Mouse (Mus musculus): ENCODE data around the gene Asap2. TPM values are rescaled to one million over a fixed set of nuclear protein-coding genes. Genes with fewer than 3 reads are reported as not detected.

Gene Asap2
- polyA plus RNA-seq, 1 experiment from 2014 or later = 13.4 TPM

- H3K9me3 ChIP-seq (ENCODE audit: control insufficient read depth, low read length) = no peaks in the 10 kb centered on the region
- WGBS = 62% methylated on average over 4 of the region's 4 CpGs
- H3K9ac ChIP-seq (replicated peaks; ENCODE audit: low read depth, low read length) = no peak overlapping the region
- H3K4me2 ChIP-seq (ENCODE audit: low read length) = no peak overlapping the region
- H3K36me3 ChIP-seq (ENCODE audit: control insufficient read depth, insufficient read depth) = no peaks in the 10 kb centered on the region
- no peak overlapping the region for H3K27ac ChIP-seq (ENCODE audit: low read length)
- no peak for ATAC-seq
- H3K4me1 ChIP-seq (replicated peaks; ENCODE audit: control insufficient read depth, insufficient read depth, low read length) = peaks cover 6% of the 10 kb centered on the region
- H3K27me3 ChIP-seq (replicated peaks; ENCODE audit: control insufficient read depth, insufficient read depth, low read length) = no peaks in the 10 kb centered on the region
- no peak overlapping the region for H3K4me3 ChIP-seq (replicated peaks; ENCODE audit: low read length)
Observed at GRCm38 (mm10) chr12:21188880-21189279, 198.6 kb downstream of the Asap2 start.

- H3K27me3 ChIP-seq (replicated peaks; ENCODE audit: control insufficient read depth, insufficient read depth, low read length) = no peaks in the 10 kb centered on the region
- 81% methylated on average over 2 of the region's 2 CpGs for WGBS
- peaks cover 6% of the 10 kb centered on the region for H3K4me1 ChIP-seq (replicated peaks; ENCODE audit: control insufficient read depth, insufficient read depth, low read length)
- H3K4me3 ChIP-seq (replicated peaks; ENCODE audit: low read length) = no peak overlapping the region
- no peaks in the 10 kb centered on the region for H3K36me3 ChIP-seq (ENCODE audit: control insufficient read depth, insufficient read depth)
- H3K9ac ChIP-seq (replicated peaks; ENCODE audit: low read depth, low read length) = no peak overlapping the region
- no peak overlapping the region for H3K27ac ChIP-seq (ENCODE audit: low read length)
- H3K4me2 ChIP-seq (ENCODE audit: low read length) = no peak overlapping the region
- no peaks in the 10 kb centered on the region for H3K9me3 ChIP-seq (ENCODE audit: control insufficient read depth, low read length)
- ATAC-seq = no peak
Observed at GRCm38 (mm10) chr12:21191546-21191945, 201.3 kb downstream of the Asap2 start.

- no peaks in the 10 kb centered on the region for H3K4me1 ChIP-seq (replicated peaks; ENCODE audit: control insufficient read depth, insufficient read depth, low read length)
- no peaks in the 10 kb centered on the region for H3K9me3 ChIP-seq (ENCODE audit: control insufficient read depth, low read length)
- no peaks in the 10 kb centered on the region for H3K36me3 ChIP-seq (ENCODE audit: control insufficient read depth, insufficient read depth)
- H3K4me2 ChIP-seq (ENCODE audit: low read length) = no peak overlapping the region
- H3K9ac ChIP-seq (replicated peaks; ENCODE audit: low read depth, low read length) = no peak overlapping the region
- no peaks in the 10 kb centered on the region for H3K27me3 ChIP-seq (replicated peaks; ENCODE audit: control insufficient read depth, insufficient read depth, low read length)
- no peak overlapping the region for H3K27ac ChIP-seq (ENCODE audit: low read length)
- H3K4me3 ChIP-seq (replicated peaks; ENCODE audit: low read length) = no peak overlapping the region
- WGBS = 91% methylated on average over 2 of the region's 3 CpGs
- ATAC-seq = no peak
Observed at GRCm38 (mm10) chr12:21195497-21195896, 205.2 kb downstream of the Asap2 start.

- H3K4me1 ChIP-seq (replicated peaks; ENCODE audit: control insufficient read depth, insufficient read depth, low read length) = no peaks in the 10 kb centered on the region
- no peak for ATAC-seq
- H3K9me3 ChIP-seq (ENCODE audit: control insufficient read depth, low read length) = no peaks in the 10 kb centered on the region
- H3K27ac ChIP-seq (ENCODE audit: low read length) = no peak overlapping the region
- H3K27me3 ChIP-seq (replicated peaks; ENCODE audit: control insufficient read depth, insufficient read depth, low read length) = no peaks in the 10 kb centered on the region
- H3K4me3 ChIP-seq (replicated peaks; ENCODE audit: low read length) = no peak overlapping the region
- H3K4me2 ChIP-seq (ENCODE audit: low read length) = no peak overlapping the region
- H3K36me3 ChIP-seq (ENCODE audit: control insufficient read depth, insufficient read depth) = no peaks in the 10 kb centered on the region
- H3K9ac ChIP-seq (replicated peaks; ENCODE audit: low read depth, low read length) = no peak overlapping the region
- 90% methylated on average over 4 of the region's 4 CpGs for WGBS
Observed at GRCm38 (mm10) chr12:21196420-21196819, 206.2 kb downstream of the Asap2 start.

GRCm38 (mm10) chr12:21200613-21201012 lies 210.4 kb downstream of the Asap2 start:
- Histone ChIP-seq H3K27me3 (replicated peaks; ENCODE audit: control insufficient read depth, insufficient read depth, low read length) (no peaks in the 10 kb centered on the region), H3K9me3 (ENCODE audit: control insufficient read depth, low read length) (no peaks in the 10 kb centered on the region), H3K27ac (ENCODE audit: low read length) (no peak overlapping the region), H3K4me3 (replicated peaks; ENCODE audit: low read length) (no peak overlapping the region), H3K9ac (replicated peaks; ENCODE audit: low read depth, low read length) (no peak overlapping the region), H3K4me1 (replicated peaks; ENCODE audit: control insufficient read depth, insufficient read depth, low read length) (peaks cover 9% of the 10 kb centered on the region), H3K4me2 (ENCODE audit: low read length) (no peak overlapping the region), H3K36me3 (ENCODE audit: control insufficient read depth, insufficient read depth) (no peaks in the 10 kb centered on the region; the same call in 1 of the 2 replicates)
- ATAC-seq = no peak
- WGBS = 94% methylated on average over 8 of the region's 8 CpGs

- peaks cover 9% of the 10 kb centered on the region for H3K4me1 ChIP-seq (replicated peaks; ENCODE audit: control insufficient read depth, insufficient read depth, low read length)
- no peak overlapping the region for H3K4me3 ChIP-seq (replicated peaks; ENCODE audit: low read length)
- H3K36me3 ChIP-seq (ENCODE audit: control insufficient read depth, insufficient read depth) = no peaks in the 10 kb centered on the region; the same call in 1 of the 2 replicates
- 77% methylated on average over 10 of the region's 10 CpGs for WGBS
- no peaks in the 10 kb centered on the region for H3K27me3 ChIP-seq (replicated peaks; ENCODE audit: control insufficient read depth, insufficient read depth, low read length)
- no peak for ATAC-seq
- no peak overlapping the region for H3K27ac ChIP-seq (ENCODE audit: low read length)
- H3K4me2 ChIP-seq (ENCODE audit: low read length) = no peak overlapping the region
- H3K9me3 ChIP-seq (ENCODE audit: control insufficient read depth, low read length) = no peaks in the 10 kb centered on the region
- H3K9ac ChIP-seq (replicated peaks; ENCODE audit: low read depth, low read length) = no peak overlapping the region
Observed at GRCm38 (mm10) chr12:21201485-21202269, 211.4 kb downstream of the Asap2 start.

- 0 out of 2 replicates have a peak overlapping the region, but pooled peaks have one; percentile 30 for H3K27ac ChIP-seq (ENCODE audit: low read length)
- no peaks in the 10 kb centered on the region for H3K27me3 ChIP-seq (replicated peaks; ENCODE audit: control insufficient read depth, insufficient read depth, low read length)
- ATAC-seq = peak; percentile 59
- peaks cover 9% of the 10 kb centered on the region for H3K36me3 ChIP-seq (ENCODE audit: control insufficient read depth, insufficient read depth)
- H3K4me2 ChIP-seq (ENCODE audit: low read length) = no peak overlapping the region
- no peak overlapping the region for H3K9ac ChIP-seq (replicated peaks; ENCODE audit: low read depth, low read length)
- no peak overlapping the region for H3K4me3 ChIP-seq (replicated peaks; ENCODE audit: low read length)
- no peaks in the 10 kb centered on the region for H3K9me3 ChIP-seq (ENCODE audit: control insufficient read depth, low read length)
- WGBS = 5% methylated on average over 11 of the region's 11 CpGs
- H3K4me1 ChIP-seq (replicated peaks; ENCODE audit: control insufficient read depth, insufficient read depth, low read length) = peaks cover 9% of the 10 kb centered on the region
Observed at GRCm38 (mm10) chr12:21204701-21205312, 214.5 kb downstream of the Asap2 start.

- Histone ChIP-seq H3K4me2 (ENCODE audit: low read length) (no peak overlapping the region), H3K36me3 (ENCODE audit: control insufficient read depth, insufficient read depth) (peaks cover 9% of the 10 kb centered on the region), H3K27me3 (replicated peaks; ENCODE audit: control insufficient read depth, insufficient read depth, low read length) (no peaks in the 10 kb centered on the region), H3K4me1 (replicated peaks; ENCODE audit: control insufficient read depth, insufficient read depth, low read length) (peaks cover 9% of the 10 kb centered on the region), H3K4me3 (replicated peaks; ENCODE audit: low read length) (no peak overlapping the region), H3K9me3 (ENCODE audit: control insufficient read depth, low read length) (no peaks in the 10 kb centered on the region), H3K27ac (ENCODE audit: low read length) (no peak overlapping the region), H3K9ac (replicated peaks; ENCODE audit: low read depth, low read length) (no peak overlapping the region)
- 92% methylated on average over 4 of the region's 4 CpGs for WGBS
- ATAC-seq = no peak
Observed at GRCm38 (mm10) chr12:21205799-21206198, 215.5 kb downstream of the Asap2 start.

GRCm38 (mm10) chr12:21207422-21207821 lies 217.2 kb downstream of the Asap2 start:
- ATAC-seq = no peak
- Histone ChIP-seq H3K27me3 (replicated peaks; ENCODE audit: control insufficient read depth, insufficient read depth, low read length) (no peaks in the 10 kb centered on the region), H3K36me3 (ENCODE audit: control insufficient read depth, insufficient read depth) (peaks cover 9% of the 10 kb centered on the region)

More at GRCm38 (mm10) chr12:21207422-21207821, 217.2 kb downstream of the Asap2 start:
- H3K9ac ChIP-seq (replicated peaks; ENCODE audit: low read depth, low read length) = no peak overlapping the region
- H3K27ac ChIP-seq (ENCODE audit: low read length) = no peak overlapping the region
- no peaks in the 10 kb centered on the region for H3K9me3 ChIP-seq (ENCODE audit: control insufficient read depth, low read length)
- 90% methylated on average over 5 of the region's 5 CpGs for WGBS
- H3K4me3 ChIP-seq (replicated peaks; ENCODE audit: low read length) = no peak overlapping the region
- H3K4me1 ChIP-seq (replicated peaks; ENCODE audit: control insufficient read depth, insufficient read depth, low read length) = peaks cover 9% of the 10 kb centered on the region
- H3K4me2 ChIP-seq (ENCODE audit: low read length) = no peak overlapping the region
